Mouse (Mus musculus): ENCODE data around the gene Tln1. TPM values are rescaled to one million over a fixed set of nuclear protein-coding genes. Genes with fewer than 3 reads are reported as not detected.
"Not testable (repeated sequence)": the region's sequence is repeated elsewhere in the genome, so short reads cannot be mapped to it uniquely, and the experiment has no call there.

Tln1 gene
- polyA plus RNA-seq, 1 experiment, result 225 TPM

DNA sequence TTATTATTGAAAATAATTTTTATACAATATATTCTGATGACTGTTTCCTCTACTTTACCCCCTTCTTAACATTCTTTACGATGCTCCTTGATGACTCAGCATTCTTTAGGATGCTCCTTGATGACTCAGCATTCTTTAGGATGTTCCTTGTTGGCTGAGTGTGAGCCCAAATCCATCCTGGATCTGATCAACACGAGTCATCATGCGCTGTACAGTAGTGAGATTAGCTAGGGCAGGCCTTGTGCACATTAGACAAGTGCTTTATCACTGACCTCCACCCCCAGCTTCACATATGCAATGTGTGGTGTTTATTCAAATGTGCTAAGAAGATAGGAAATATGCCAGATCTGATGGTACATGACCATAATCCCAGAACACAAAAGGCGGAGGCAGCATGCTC, 35.7 kb upstream of the Tln1 start:
- TF ChIP-seq CTCF (IDR thresholded peaks at IDR 0.05; ENCODE audit: borderline replicate concordance, control insufficient read depth, extremely low read depth, insufficient read depth, low read length, poor library complexity), result no peak
- TF ChIP-seq POLR2A (IDR thresholded peaks at IDR 0.05; ENCODE audit: control insufficient read depth, extremely low read depth, insufficient read depth, low read length, poor library complexity), result no peak
- DNase-seq, result no peak
- 79% methylated on average over 4 of the region's 4 CpGs for WGBS

DNA sequence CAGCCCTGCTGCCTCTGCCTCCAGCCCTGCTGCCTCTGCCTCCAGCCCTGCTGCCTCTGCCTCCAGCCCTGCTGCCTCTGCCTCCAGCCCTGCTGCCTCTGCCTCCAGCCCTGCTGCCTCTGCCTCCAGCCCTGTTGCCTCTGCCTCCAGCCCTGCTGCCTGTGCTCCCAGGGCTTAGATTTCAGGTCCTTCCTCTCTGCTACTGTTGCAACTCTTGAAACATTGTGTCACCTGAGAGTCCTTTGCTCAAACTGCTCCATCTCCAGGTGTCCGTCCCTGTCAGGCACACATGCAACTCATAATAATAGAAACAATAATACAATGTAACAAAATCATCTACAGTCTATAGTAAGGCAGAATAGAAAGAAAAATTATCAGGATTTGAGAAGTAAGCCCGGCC, 34.1 kb upstream of the Tln1 start:
- H3K4me1 ChIP-seq (replicated peaks; ENCODE audit: control insufficient read depth, insufficient read depth, low read length); H3K27ac ChIP-seq (ENCODE audit: control insufficient read depth, insufficient read depth, low read length); H3K36me3 ChIP-seq (ENCODE audit: control insufficient read depth, insufficient read depth, low read length); H3K4me3 ChIP-seq (ENCODE audit: control insufficient read depth, insufficient read depth, low read length); H3K27me3 ChIP-seq (ENCODE audit: control insufficient read depth, insufficient read depth, low read length); DNase-seq: not testable (repeated sequence)
- WGBS, result 91% methylated on average over 2 of the region's 2 CpGs

More for the DNA sequence above, 35.7 kb upstream of the Tln1 start:
- H3K4me1 ChIP-seq (replicated peaks; ENCODE audit: control insufficient read depth, insufficient read depth, low read length), result no peaks in the 10 kb centered on the region
- H3K4me3 ChIP-seq (ENCODE audit: control insufficient read depth, insufficient read depth, low read length), result no peak overlapping the region
- H3K27me3 ChIP-seq (ENCODE audit: control insufficient read depth, insufficient read depth, low read length), result no peaks in the 10 kb centered on the region
- H3K36me3 ChIP-seq (ENCODE audit: control insufficient read depth, insufficient read depth, low read length), result no peaks in the 10 kb centered on the region
- H3K27ac ChIP-seq (ENCODE audit: control insufficient read depth, insufficient read depth, low read length), result no peak overlapping the region

DNA sequence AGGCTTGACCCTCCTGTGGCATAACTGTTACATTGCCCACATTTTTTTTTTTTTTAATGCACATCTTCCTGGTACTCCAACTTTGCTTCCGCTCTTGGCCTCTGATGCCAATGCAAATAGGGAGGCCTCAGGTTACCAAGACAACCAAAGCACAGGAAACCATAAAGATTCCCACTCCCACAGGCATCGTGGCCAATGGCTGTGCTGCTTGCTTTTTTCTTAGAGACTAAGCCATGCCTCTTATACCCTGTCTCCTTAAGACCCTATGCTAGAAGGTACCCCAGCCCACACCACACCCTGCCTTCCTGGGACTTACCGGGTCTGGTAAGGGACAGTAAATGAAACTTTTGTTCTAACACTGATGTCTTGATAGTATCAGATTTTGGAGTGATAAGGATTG, 31.0 kb upstream of the Tln1 start:
- TF ChIP-seq CTCF (IDR thresholded peaks at IDR 0.05; ENCODE audit: borderline replicate concordance, control insufficient read depth, extremely low read depth, insufficient read depth, low read length, poor library complexity) (no peak), POLR2A (IDR thresholded peaks at IDR 0.05; ENCODE audit: control insufficient read depth, extremely low read depth, insufficient read depth, low read length, poor library complexity) (no peak)

DNA sequence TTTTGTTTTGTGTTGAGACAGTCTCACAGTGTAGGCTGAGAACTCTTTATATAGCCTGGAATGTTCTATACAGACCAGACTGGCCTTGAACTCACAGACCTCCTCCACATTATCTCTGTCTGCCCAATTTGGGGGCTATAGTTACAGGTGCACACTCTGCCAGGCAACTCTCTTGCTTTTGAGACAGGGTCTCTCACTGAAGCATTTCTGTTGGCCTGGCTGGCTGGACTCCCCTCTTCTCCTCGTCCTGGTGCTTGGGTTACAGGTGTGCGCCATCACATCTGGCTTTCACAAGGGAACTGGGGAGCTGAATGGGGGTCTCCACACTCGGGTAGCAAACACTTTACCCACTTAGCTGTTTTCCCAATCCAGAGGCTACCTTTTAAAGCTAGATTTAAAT, 29.5 kb upstream of the Tln1 start:
- no peaks in the 10 kb centered on the region for H3K36me3 ChIP-seq (ENCODE audit: control insufficient read depth, insufficient read depth, low read length)
- no peaks in the 10 kb centered on the region for H3K4me1 ChIP-seq (replicated peaks; ENCODE audit: control insufficient read depth, insufficient read depth, low read length)
- WGBS, result 89% methylated on average over 3 of the region's 3 CpGs
- DNase-seq, result no peak
- H3K27me3 ChIP-seq (ENCODE audit: control insufficient read depth, insufficient read depth, low read length), result no peaks in the 10 kb centered on the region
- H3K27ac ChIP-seq (ENCODE audit: control insufficient read depth, insufficient read depth, low read length), result no peak overlapping the region
- H3K4me3 ChIP-seq (ENCODE audit: control insufficient read depth, insufficient read depth, low read length), result no peak overlapping the region
- TF ChIP-seq POLR2A (IDR thresholded peaks at IDR 0.05; ENCODE audit: control insufficient read depth, extremely low read depth, insufficient read depth, low read length, poor library complexity) (no peak), CTCF (IDR thresholded peaks at IDR 0.05; ENCODE audit: borderline replicate concordance, control insufficient read depth, extremely low read depth, insufficient read depth, low read length, poor library complexity) (no peak)

More for the DNA sequence above, 31.0 kb upstream of the Tln1 start:
- H3K27me3 ChIP-seq (ENCODE audit: control insufficient read depth, insufficient read depth, low read length), result no peaks in the 10 kb centered on the region
- no peak overlapping the region for H3K4me3 ChIP-seq (ENCODE audit: control insufficient read depth, insufficient read depth, low read length)
- 28% methylated on average over 3 of the region's 3 CpGs for WGBS
- DNase-seq, result no peak
- no peaks in the 10 kb centered on the region for H3K36me3 ChIP-seq (ENCODE audit: control insufficient read depth, insufficient read depth, low read length)
- no peak overlapping the region for H3K27ac ChIP-seq (ENCODE audit: control insufficient read depth, insufficient read depth, low read length)
- no peaks in the 10 kb centered on the region for H3K4me1 ChIP-seq (replicated peaks; ENCODE audit: control insufficient read depth, insufficient read depth, low read length)

DNA sequence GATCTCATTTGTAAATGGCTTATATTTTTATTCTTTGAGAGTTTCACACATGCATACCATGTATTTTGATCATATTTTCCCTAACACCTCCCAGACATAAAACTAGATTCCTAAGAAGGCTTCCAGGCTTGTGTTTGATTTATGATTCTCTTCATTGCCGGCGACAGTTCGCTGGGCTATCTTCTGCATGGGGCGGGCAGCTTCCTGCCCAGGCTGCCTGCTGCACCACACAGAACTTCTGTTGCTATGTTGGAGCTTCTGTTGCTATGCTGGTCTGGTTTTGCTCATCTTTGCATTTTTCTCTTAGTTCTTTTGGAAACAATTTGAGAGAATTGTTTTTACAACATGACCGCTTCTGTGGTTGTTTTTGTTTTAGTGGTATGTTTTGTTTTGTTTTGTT, 29.1 kb upstream of the Tln1 start:
- TF ChIP-seq CTCF (IDR thresholded peaks at IDR 0.05; ENCODE audit: borderline replicate concordance, control insufficient read depth, extremely low read depth, insufficient read depth, low read length, poor library complexity) (no peak), POLR2A (IDR thresholded peaks at IDR 0.05; ENCODE audit: control insufficient read depth, extremely low read depth, insufficient read depth, low read length, poor library complexity) (no peak)
- Histone ChIP-seq H3K27ac (ENCODE audit: control insufficient read depth, insufficient read depth, low read length) (no peak overlapping the region), H3K4me3 (ENCODE audit: control insufficient read depth, insufficient read depth, low read length) (no peak overlapping the region), H3K4me1 (replicated peaks; ENCODE audit: control insufficient read depth, insufficient read depth, low read length) (0 out of 2 replicates have a peak, but pooled peaks cover under 1% of the 10 kb centered on the region), H3K27me3 (ENCODE audit: control insufficient read depth, insufficient read depth, low read length) (no peaks in the 10 kb centered on the region), H3K36me3 (ENCODE audit: control insufficient read depth, insufficient read depth, low read length) (no peaks in the 10 kb centered on the region)
- no peak for DNase-seq
- 32% methylated on average over 5 of the region's 5 CpGs for WGBS

DNA sequence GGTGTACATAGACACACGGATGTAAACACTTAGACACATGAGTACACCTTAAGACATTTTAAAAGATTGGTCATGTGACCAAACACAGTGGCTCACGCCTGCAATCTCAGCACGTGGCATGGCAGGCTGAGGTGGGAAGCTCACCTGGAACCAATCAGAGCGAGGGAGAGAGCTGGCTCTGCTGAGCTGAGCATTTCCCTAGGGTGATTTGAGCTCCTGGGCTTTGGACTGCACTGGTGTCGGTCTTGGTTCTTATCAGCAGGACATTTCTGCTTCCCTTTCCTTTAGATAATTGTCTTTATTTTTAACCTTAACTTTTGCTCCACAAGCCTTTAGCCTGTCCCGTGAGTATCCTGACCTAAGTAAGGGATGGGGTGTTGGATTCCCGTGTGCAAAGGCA, 25.2 kb upstream of the Tln1 start:
- H3K4me1 ChIP-seq (replicated peaks; ENCODE audit: control insufficient read depth, insufficient read depth, low read length), result 0 out of 2 replicates have a peak, but pooled peaks cover 3% of the 10 kb centered on the region
- no peak for DNase-seq
- WGBS, result 66% methylated on average over 7 of the region's 7 CpGs

DNA sequence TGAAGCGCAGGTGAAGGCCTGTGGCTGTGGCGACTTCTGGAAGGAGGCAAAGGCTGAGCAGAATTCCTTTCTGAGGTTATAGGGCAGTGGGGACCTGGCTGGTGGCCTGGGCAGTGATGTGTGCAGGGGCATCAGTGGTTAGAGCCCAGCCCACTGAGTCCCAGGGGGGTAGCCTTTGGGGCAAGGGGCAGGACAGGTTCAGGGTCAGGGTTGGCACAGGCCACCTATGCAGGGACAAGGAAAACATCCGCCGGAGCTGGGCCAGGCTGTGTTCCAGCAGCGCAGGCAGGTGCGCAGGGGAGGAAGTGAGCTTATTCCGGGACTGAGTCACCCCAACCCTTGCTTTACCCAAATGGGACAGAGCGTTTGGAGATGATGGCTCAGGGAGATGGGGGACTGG, 23.9 kb upstream of the Tln1 start:
- Histone ChIP-seq H3K27me3 (ENCODE audit: control insufficient read depth, insufficient read depth, low read length) (no peaks in the 10 kb centered on the region), H3K4me3 (ENCODE audit: control insufficient read depth, insufficient read depth, low read length) (no peak overlapping the region), H3K36me3 (ENCODE audit: control insufficient read depth, insufficient read depth, low read length) (peaks cover 5% of the 10 kb centered on the region; the same call in 1 of the 2 replicates), H3K27ac (ENCODE audit: control insufficient read depth, insufficient read depth, low read length) (no peak overlapping the region), H3K4me1 (replicated peaks; ENCODE audit: control insufficient read depth, insufficient read depth, low read length) (0 out of 2 replicates have a peak, but pooled peaks cover 3% of the 10 kb centered on the region)
- 43% methylated on average over 8 of the region's 8 CpGs for WGBS
- no peak for DNase-seq
- no peak for TF ChIP-seq POLR2A (IDR thresholded peaks at IDR 0.05; ENCODE audit: control insufficient read depth, extremely low read depth, insufficient read depth, low read length, poor library complexity)
- TF ChIP-seq CTCF (IDR thresholded peaks at IDR 0.05; ENCODE audit: borderline replicate concordance, control insufficient read depth, extremely low read depth, insufficient read depth, low read length, poor library complexity), result no peak

More for the DNA sequence above, 25.2 kb upstream of the Tln1 start:
- H3K27me3 ChIP-seq (ENCODE audit: control insufficient read depth, insufficient read depth, low read length), result no peaks in the 10 kb centered on the region
- H3K27ac ChIP-seq (ENCODE audit: control insufficient read depth, insufficient read depth, low read length), result no peak overlapping the region
- no peak overlapping the region for H3K4me3 ChIP-seq (ENCODE audit: control insufficient read depth, insufficient read depth, low read length)
- TF ChIP-seq CTCF (IDR thresholded peaks at IDR 0.05; ENCODE audit: borderline replicate concordance, control insufficient read depth, extremely low read depth, insufficient read depth, low read length, poor library complexity) (no peak), POLR2A (IDR thresholded peaks at IDR 0.05; ENCODE audit: control insufficient read depth, extremely low read depth, insufficient read depth, low read length, poor library complexity) (no peak)
- 0 out of 2 replicates have a peak, but pooled peaks cover 5% of the 10 kb centered on the region for H3K36me3 ChIP-seq (ENCODE audit: control insufficient read depth, insufficient read depth, low read length)
